Comparison of ENCODE assay signal across 25 mouse cellular contexts in genomic region chr7:133669946-133670345, GRCm38 (mm10). TPM values are rescaled to one million over a fixed set of nuclear protein-coding genes. Genes with fewer than 3 reads are reported as not detected.
DNase-seq lines count a peak whose midpoint lies in the region; TF ChIP-seq lines count a peak whose summit lies in the region.
"Had no signal": no experiment of that assay in that cellular context is flagged by ENCODE, and none has a peak within 500 bp of the region (broad histone marks: within the 10 kb centered on the region; RNA-seq: fewer than 3 reads in every experiment).

No protein-coding gene starts in this region.

- no peaks in the 10 kb centered on the region for H3K4me1 ChIP-seq in CH12.LX (ENCODE audit: control insufficient read depth in 1 of 2, insufficient read depth in 2 of 2)
- H3K4me1 ChIP-seq in ES-E14 (ENCODE audit: control insufficient read depth in 2 of 2, insufficient read depth in 2 of 2, low read length in 2 of 2, poor library complexity in 1 of 2) = no peaks in the 10 kb centered on the region
- H3K4me1 ChIP-seq: embryonic facial prominence, embryonic 13.5 days; embryonic facial prominence, embryonic 15.5 days; forebrain, embryonic 12.5 days had no signal

- dilution Hi-C loops in CH12.LX (cut with MboI; ENCODE audit: extremely low pct_ligation_motif_present, extremely low pct_unique_long_range_greater_than_20kb, low sequenced_read_pairs) = no loop called here

- H3K36me3 ChIP-seq in CH12.LX (replicated peaks in 1 of 2; ENCODE audit: control insufficient read depth in 1 of 2, insufficient read depth in 1 of 2, low read length in 1 of 2) = peaks cover 60 to 87% of the 10 kb centered on the region in 2 experiments
- H3K36me3 ChIP-seq in ES-E14 (ENCODE audit: control insufficient read depth, insufficient read depth, low read length, poor library complexity, severe bottlenecking) = peaks cover 28% of the 10 kb centered on the region

- no peak for TF ChIP-seq POLR2A in CH12.LX (IDR thresholded peaks at IDR 0.05; ENCODE audit: low read depth, low read length)

- no peak for TF ChIP-seq RAD21 in CH12.LX (IDR thresholded peaks at IDR 0.05; ENCODE audit: low read depth, low read length)

- H3K9ac ChIP-seq in CH12.LX (ENCODE audit: insufficient read depth, low read depth) (no peak overlapping the region), ES-E14 (ENCODE audit: insufficient read depth, low read depth, low read length, poor library complexity, severe bottlenecking) (no peak overlapping the region)
- H3K9ac ChIP-seq: embryonic facial prominence, embryonic 13.5 days; embryonic facial prominence, embryonic 15.5 days; forebrain, embryonic 12.5 days had no signal

- no peak overlapping the region for H3K4me3 ChIP-seq in CH12.LX (replicated peaks in 1 of 3; ENCODE audit: low read depth in 2 of 3, low read length in 2 of 3, poor library complexity in 1 of 3)
- H3K4me3 ChIP-seq in ES-E14 (ENCODE audit: insufficient read depth in 1 of 2, low read depth in 1 of 2, low read length in 2 of 2, poor library complexity in 1 of 2, severe bottlenecking in 1 of 2) = no peak overlapping the region
- H3K4me3 ChIP-seq: embryonic facial prominence, embryonic 13.5 days; embryonic facial prominence, embryonic 15.5 days; erythroblast, embryonic 14.5 days; forebrain, embryonic 10.5 days; forebrain, embryonic 12.5 days had no signal

- intact Hi-C loops in heart, postnatal 10 days (cut with DNase I) = no loop called here

- in situ Hi-C loops in CH12.LX (cut with MboI; ENCODE audit: low pct_ligation_motif_present, low pct_unique_long_range_greater_than_20kb, low sequenced_read_pairs) (loop anchor here (5.0 kb wide), 1 partner anchor 112 kb away; the partner anchor contains the start of gene Dhx32), ES-E14 (cut with MboI; ENCODE audit: low sequenced_read_pairs in 2 of 2, unreplicated experiment in 2 of 2) (no loop called here)

- no peak overlapping the region for H3K4me2 ChIP-seq in CH12.LX (ENCODE audit: insufficient read depth, low read depth, poor library complexity, severe bottlenecking)
- H3K4me2 ChIP-seq: embryonic facial prominence, embryonic 13.5 days; embryonic facial prominence, embryonic 15.5 days; forebrain, embryonic 12.5 days had no signal

- no peak for TF ChIP-seq EP300 in CH12.LX (IDR thresholded peaks at IDR 0.05; ENCODE audit: low read length)

- DNase-seq in CH12.LX (ENCODE audit: extremely low read depth) (no peak), ES-E14 (ENCODE audit: low read depth, low spot score) (no peak)
- DNase-seq in induced T-regulatory cell, adult 2 months (ENCODE audit: low read depth) = peak; percentile 35
- no peak for DNase-seq in gastrocnemius, postnatal 4 days (ENCODE audit: low spot score in 2 of 2)
- DNase-seq in heart, postnatal 10 days = no peak
- DNase-seq: adrenal gland, adult 8-10 months; adrenal gland, postnatal 14 days; cerebellum, adult 11 months; cerebellum, adult 18-20 months; cerebellum, adult 8-10 months; cerebellum, adult 9-11 months; cerebellum, postnatal 14 days; cerebellum, postnatal 36 days; embryo, embryonic 11 days had no signal

- H3K27me3 ChIP-seq in CH12.LX (replicated peaks) = no peaks in the 10 kb centered on the region
- H3K27me3 ChIP-seq: embryonic facial prominence, embryonic 13.5 days; embryonic facial prominence, embryonic 15.5 days; forebrain, embryonic 12.5 days; Patski had no signal

- no peaks in the 10 kb centered on the region for H3K9me3 ChIP-seq in CH12.LX (replicated peaks; ENCODE audit: low read length)
- H3K9me3 ChIP-seq in ES-E14 (ENCODE audit: control insufficient read depth, insufficient read depth, low read depth, low read length) = no peaks in the 10 kb centered on the region
- H3K9me3 ChIP-seq: embryonic facial prominence, embryonic 13.5 days; embryonic facial prominence, embryonic 15.5 days; forebrain, embryonic 10.5 days; forebrain, embryonic 12.5 days had no signal

- H3K27ac ChIP-seq in CH12.LX (ENCODE audit: insufficient read depth, low read depth) (no peak overlapping the region), ES-E14 (ENCODE audit: insufficient read depth, low read depth, low read length, poor library complexity, severe bottlenecking) (no peak overlapping the region)
- H3K27ac ChIP-seq: embryonic facial prominence, embryonic 13.5 days; embryonic facial prominence, embryonic 15.5 days; forebrain, embryonic 10.5 days; forebrain, embryonic 12.5 days had no signal

- TF ChIP-seq CTCF in CH12.LX (conservative IDR thresholded peaks at IDR 0.05 in 1 of 2, IDR thresholded peaks at IDR 0.05 in 1 of 2; ENCODE audit: low read depth in 2 of 2, low read length in 2 of 2) = no peak

- no peaks in the 10 kb centered on the region for H3K79me2 ChIP-seq in CH12.LX (replicated peaks; ENCODE audit: control insufficient read depth, extremely low read depth, insufficient read depth, poor library complexity, severe bottlenecking)

TF ChIP-seq in CH12.LX, 34 proteins besides CTCF, POLR2A, EP300 and RAD21:
- TF ChIP-seq MAFK (IDR thresholded peaks at IDR 0.05; ENCODE audit: insufficient replicate concordance, low read length) (0 out of 2 replicates have a peak, but pooled peaks have one; percentile 47), E2F4 (IDR thresholded peaks at IDR 0.05; ENCODE audit: insufficient replicate concordance, low read depth, low read length) (no peak)

TF ChIP-seq in ES-E14, 5 proteins besides CTCF, POLR2A, EP300 and RAD21:
- TF ChIP-seq HCFC1 (IDR thresholded peaks at IDR 0.05; ENCODE audit: borderline replicate concordance, insufficient read depth, low read length) = no peak
- peak; percentile 55; the same call in 1 of the 2 replicates for TF ChIP-seq MAFK (IDR thresholded peaks at IDR 0.05; ENCODE audit: insufficient read depth, low read depth, low read length)

RNA-seq across cellular contexts. Expression of gene Mmp21, which starts 9.9 kb away (rescaled TPM):
- not detected in 2 replicates for total RNA-seq in CH12.LX (2012; rRNA removed)
- not detected in 2 replicates for total RNA-seq in CH12.LX (2014; rRNA removed)
- polyA plus RNA-seq in CH12.LX (2012; ENCODE audit: insufficient read length, low read depth) = 0.15 and 0.17 TPM in 2 replicates
- 0.27 and 0.32 TPM in 2 replicates for total RNA-seq in ES-E14 (2012; rRNA removed)
- not detected for total RNA-seq in gastrocnemius, postnatal 4 days (2021)
- total RNA-seq in heart, postnatal 10 days (2021) = not detected
- total RNA-seq: adrenal gland, adult 18-20 months; adrenal gland, adult 8-10 months; adrenal gland, postnatal 14 days; adrenal gland, postnatal 4 days; common myeloid progenitor, adult 5-6 weeks had no signal
- polyA plus RNA-seq: C2C12; embryonic facial prominence, embryonic 13.5 days; forebrain, embryonic 10.5 days; forebrain, embryonic 12.5 days; forebrain, embryonic 14.5 days; Patski had no signal

RNA-seq across cellular contexts. Expression of gene Edrf1, which starts 32.6 kb away (rescaled TPM):
- 20.6 and 21.7 TPM in 2 replicates for total RNA-seq in CH12.LX (2012; rRNA removed)
- 19.3 and 21.4 TPM in 2 replicates for total RNA-seq in CH12.LX (2014; rRNA removed)
- 10.0 and 12.5 TPM in 2 replicates for polyA plus RNA-seq in CH12.LX (2012; ENCODE audit: insufficient read length, low read depth)
- total RNA-seq in ES-E14 (2012; rRNA removed) = 35.7 and 42.8 TPM in 2 replicates
- 10 to 100 TPM; 14.6 to 15.1 TPM for total RNA-seq in gastrocnemius, postnatal 4 days (2021)
- 10 to 100 TPM in 1 of 2 experiments, 1 to 10 TPM in 1; 9.3 to 10.3 TPM for total RNA-seq in heart, postnatal 10 days (2021)

RNA-seq across cellular contexts. Expression of gene Bccip, which starts 39.2 kb away (rescaled TPM):
- total RNA-seq in CH12.LX (2012; rRNA removed) = 73.8 and 89.4 TPM in 2 replicates
- 96.2 and 99.7 TPM in 2 replicates for total RNA-seq in CH12.LX (2014; rRNA removed)
- polyA plus RNA-seq in CH12.LX (2012; ENCODE audit: insufficient read length, low read depth) = 241 and 324 TPM in 2 replicates
- total RNA-seq in ES-E14 (2012; rRNA removed) = 73.7 and 88.8 TPM in 2 replicates
- total RNA-seq in gastrocnemius, postnatal 4 days (2021) = 10 to 100 TPM; 54.7 to 58.7 TPM
- total RNA-seq in heart, postnatal 10 days (2021) = 10 to 100 TPM; 53.3 to 54.8 TPM

RNA-seq across cellular contexts. Expression of gene Uros, which starts 39.9 kb away (rescaled TPM):
- total RNA-seq in CH12.LX (2012; rRNA removed) = 12.9 and 13.8 TPM in 2 replicates
- 21.0 and 21.5 TPM in 2 replicates for total RNA-seq in CH12.LX (2014; rRNA removed)
- 16.3 and 17.1 TPM in 2 replicates for polyA plus RNA-seq in CH12.LX (2012; ENCODE audit: insufficient read length, low read depth)
- 6.6 and 10.6 TPM in 2 replicates for total RNA-seq in ES-E14 (2012; rRNA removed)
- total RNA-seq in gastrocnemius, postnatal 4 days (2021) = 10 to 100 TPM; 13.7 to 15.9 TPM
- total RNA-seq in heart, postnatal 10 days (2021) = 10 to 100 TPM; 14.9 to 17.0 TPM
